Mouse (Mus musculus) left cerebral cortex, adult 11 months (tissue): ENCODE measurements around the gene Cinp.
A peak's percentile ranks its signal among the peaks of the same experiment; 100 is the strongest.

Source experiments
- DNase-seq: peaks from one replicate; pipeline ENCODE4 v3.0.0; 2022; ENCODE audit warnings: low spot score

Cinp gene

GRCm38 (mm10) chr12:110889036-110890020, at the start of gene Cinp, which contains the start of gene Tecpr2:
TSS of gene Cinp (minus strand) at chr12:110889145.
TSS of gene Tecpr2 (plus strand) at chr12:110889264.
- DNase-seq: peak; percentile 98

GRCm38 (mm10) chr12:110937496-110937895, 48.6 kb upstream of the Cinp start:
- DNase-seq: no peak

GRCm38 (mm10) chr12:110935983-110936620, 47.2 kb upstream of the Cinp start:
- DNase-seq: peak; percentile 84

GRCm38 (mm10) chr12:110932820-110933219, 43.9 kb upstream of the Cinp start:
- DNase-seq: no peak

- no peak for DNase-seq
Observed at GRCm38 (mm10) chr12:110921572-110921971, 32.6 kb upstream of the Cinp start.

- DNase-seq: no peak
Observed at GRCm38 (mm10) chr12:110920254-110920653, 31.3 kb upstream of the Cinp start.

GRCm38 (mm10) chr12:110915761-110916160, 26.8 kb upstream of the Cinp start:
- no peak for DNase-seq

GRCm38 (mm10) chr12:110909962-110910361, 21.0 kb upstream of the Cinp start:
- no peak for DNase-seq

- DNase-seq: no peak
Observed at GRCm38 (mm10) chr12:110907845-110908244, 18.9 kb upstream of the Cinp start.

- DNase-seq: no peak
Observed at GRCm38 (mm10) chr12:110903536-110903935, 14.6 kb upstream of the Cinp start.

- DNase-seq: no peak
Observed at GRCm38 (mm10) chr12:110902106-110902505, 13.2 kb upstream of the Cinp start.

GRCm38 (mm10) chr12:110891887-110892286, 2.9 kb upstream of the Cinp start:
- DNase-seq: no peak

GRCm38 (mm10) chr12:110888606-110889005, 339 bp downstream of the Cinp start:
- peak; percentile 63 for DNase-seq

- no peak for DNase-seq
Observed at GRCm38 (mm10) chr12:110888106-110888505, 839 bp downstream of the Cinp start.

GRCm38 (mm10) chr12:110885251-110885650, 3.7 kb downstream of the Cinp start:
- DNase-seq: no peak

- no peak for DNase-seq
Observed at GRCm38 (mm10) chr12:110882291-110882690, 6.7 kb downstream of the Cinp start.

- DNase-seq: no peak
Observed at GRCm38 (mm10) chr12:110875351-110875750, 13.6 kb downstream of the Cinp start.

GRCm38 (mm10) chr12:110871247-110871646, 17.7 kb downstream of the Cinp start:
- DNase-seq: no peak

GRCm38 (mm10) chr12:110870107-110870506, 18.8 kb downstream of the Cinp start:
- DNase-seq: no peak

GRCm38 (mm10) chr12:110865989-110866388, 23.0 kb downstream of the Cinp start:
- DNase-seq: no peak

- no peak for DNase-seq
Observed at GRCm38 (mm10) chr12:110865571-110865970, 23.4 kb downstream of the Cinp start.

GRCm38 (mm10) chr12:110864008-110864407, 24.9 kb downstream of the Cinp start:
- DNase-seq: no peak

GRCm38 (mm10) chr12:110861256-110861655, 27.7 kb downstream of the Cinp start:
- no peak for DNase-seq
